Mouse (Mus musculus) lung, postnatal 0 days (tissue): ENCODE results near the gene Pfas.

ENCODE experiments used
- CTCF ChIP-seq: IDR thresholded peaks from 2 replicates; pipeline ENCODE4 v1.5.1; 2016; ENCODE audit warnings: antibody characterized with exemption, mild to moderate bottlenecking
- EP300 ChIP-seq: IDR thresholded peaks from 2 replicates; pipeline ENCODE4 v1.6.1; 2016; ENCODE audit warnings: antibody characterized with exemption, mild to moderate bottlenecking, control low read depth

DNA sequence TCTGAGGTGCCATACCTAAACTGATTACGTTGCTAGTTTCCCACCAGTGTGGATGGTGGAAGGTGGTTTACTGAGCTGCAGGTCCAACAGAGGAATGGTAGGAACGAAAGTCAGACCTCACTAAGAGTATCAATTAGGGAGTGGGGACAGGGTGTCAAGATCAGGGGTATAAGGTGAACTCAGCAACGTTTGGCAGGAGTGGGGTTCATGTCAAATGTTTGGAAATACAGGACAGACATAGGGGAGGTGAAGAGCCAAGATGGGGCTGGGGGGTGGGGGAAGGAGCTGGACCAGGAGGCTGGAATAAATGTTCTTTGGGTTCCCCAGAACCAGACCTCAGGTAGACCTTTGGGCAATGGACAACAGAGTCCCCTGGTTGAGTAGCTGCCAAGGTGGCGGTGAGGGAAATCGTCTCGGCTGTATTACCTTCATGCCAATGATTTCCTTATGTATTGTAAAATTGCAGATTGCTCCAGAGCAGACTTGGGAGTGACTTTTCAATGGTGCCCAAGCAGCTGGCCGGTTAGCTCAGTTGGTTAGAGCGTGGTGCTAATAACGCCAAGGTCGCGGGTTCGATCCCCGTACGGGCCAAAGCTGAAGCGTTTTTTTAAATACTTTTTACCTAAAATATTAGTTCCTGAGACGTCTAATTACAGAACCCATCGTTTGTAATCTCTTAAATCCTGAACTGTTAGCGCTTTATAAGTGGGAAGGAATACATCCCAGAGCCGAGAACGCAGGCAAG is 28.4 kb upstream of the Pfas start:
- TF ChIP-seq CTCF (no peak), EP300 (no peak)
